Mouse (Mus musculus) bone marrow, adult 2 months (tissue): ENCODE results near the gene Vapb.

Experiments used
- CTCF ChIP-seq: fragments of 200-500 bp; IDR thresholded peaks from 2 replicates; pipeline ENCODE4 v1.5.1; 2011; ENCODE audit warnings: low read length, control low read depth; ENCODE audit not compliant: control insufficient read depth, insufficient read depth
- POLR2A ChIP-seq: fragments of 200-500 bp; IDR thresholded peaks from 2 replicates; pipeline ENCODE4 v1.6.1; 2011; ENCODE audit warnings: low read depth, mild to moderate bottlenecking, control low read depth, low read length, borderline replicate concordance; ENCODE audit not compliant: control insufficient read depth

DNA sequence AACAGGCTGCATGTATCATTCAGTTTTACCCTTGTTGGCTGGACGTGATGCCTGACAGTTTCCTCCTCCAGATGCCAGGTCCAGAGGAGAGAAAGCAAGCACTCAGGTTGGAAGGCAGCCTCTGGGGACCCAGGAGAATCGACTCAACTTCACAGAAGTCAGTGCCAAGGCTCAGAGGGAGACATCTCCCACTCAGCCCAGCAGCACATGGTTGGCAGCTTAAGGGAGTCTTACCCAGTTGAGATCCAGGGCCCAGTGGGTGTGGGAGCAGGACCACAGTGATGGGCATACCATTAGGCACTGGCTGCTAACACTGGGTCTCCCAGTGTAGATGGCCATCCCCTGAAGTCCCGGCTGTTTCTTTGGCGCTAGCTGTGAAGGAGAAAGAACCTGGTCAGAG, 64.9 kb downstream of the Vapb start:
- no peak for TF ChIP-seq POLR2A
- no peak for TF ChIP-seq CTCF
